Mouse (Mus musculus) erythroid progenitor cell, adult 5-6 weeks (primary cell): ENCODE measurements at regions not wholly inside any gene's neighbourhood (a gene's known extent, or its start where the extent isn't known, plus 50 kb on each side); places are given as distances from the start of the nearest gene placed in this dataset.

Experiments
- ATAC-seq: replicated peaks from 2 replicates; pipeline ENCODE4 v1.8.0; 2016; ENCODE audit warnings: moderate number of reproducible peaks, mild to moderate bottlenecking, moderate TSS enrichment, inconsistent platforms; ENCODE audit not compliant: poor library complexity, low FRiP score, severe bottlenecking

DNA sequence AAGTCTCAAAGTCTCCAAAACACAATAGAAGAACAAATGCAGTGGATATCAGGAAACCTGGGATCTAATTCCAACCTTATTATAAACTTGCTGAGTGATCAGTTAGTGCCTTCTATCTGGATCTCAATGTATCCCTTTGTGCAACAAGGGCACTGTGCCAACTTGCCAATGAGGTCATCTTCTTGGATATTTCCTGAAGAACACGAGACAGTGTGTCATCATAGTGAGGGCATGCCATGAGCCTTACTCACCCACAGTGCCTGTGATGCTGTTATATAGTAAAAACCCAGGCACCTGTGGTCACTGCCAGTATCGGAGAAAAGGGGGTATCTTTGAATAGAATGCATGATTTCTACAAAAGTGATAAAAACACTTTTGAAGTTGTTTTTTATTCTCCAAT lies 60.2 kb upstream of the Cd34 start:
- ATAC-seq, result no peak

DNA sequence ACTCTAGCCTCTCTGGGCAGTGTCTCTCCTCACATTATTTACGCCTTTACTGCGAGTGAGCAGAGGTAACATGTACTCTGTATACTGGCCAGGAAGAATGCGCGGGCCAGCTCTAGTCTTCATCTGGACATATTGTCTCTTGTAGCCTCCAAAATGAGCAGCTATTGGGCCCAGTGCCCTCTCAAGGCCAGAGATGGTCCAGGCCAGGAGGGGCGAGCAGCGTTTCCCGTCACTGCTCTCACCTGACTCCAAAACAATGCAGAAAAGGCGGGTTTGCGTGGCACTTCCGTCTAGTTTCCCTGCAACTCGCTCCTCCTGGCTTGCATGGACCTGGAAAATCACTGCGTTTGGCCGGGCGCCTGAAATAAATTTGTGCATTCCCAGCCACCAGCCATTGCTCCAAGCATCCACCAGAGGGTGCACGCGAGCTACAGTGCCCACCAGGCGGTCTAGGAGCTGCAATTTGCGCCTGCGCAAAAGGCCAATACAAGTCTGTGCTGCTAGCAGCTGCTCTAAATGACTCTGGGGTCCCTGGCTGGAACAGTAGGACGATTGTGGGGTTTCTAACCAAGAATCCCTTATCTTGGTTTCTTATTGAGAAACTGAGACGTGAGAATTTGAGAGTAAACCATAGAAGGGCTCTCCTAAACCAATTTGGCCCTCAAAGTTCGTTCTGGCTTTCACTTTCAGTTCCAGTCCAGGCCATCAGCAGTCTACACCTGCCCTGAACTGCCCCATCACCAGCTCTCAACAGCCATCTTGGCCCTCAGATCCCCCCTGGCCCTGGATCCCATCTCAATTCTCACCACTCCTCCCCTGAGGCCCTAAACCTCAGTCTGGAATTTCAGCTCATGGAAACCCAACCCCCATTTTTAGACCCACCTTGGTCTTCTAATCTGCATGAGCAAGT lies 59.0 kb upstream of the Cd34 start:
- ATAC-seq, result peak; percentile 96

DNA sequence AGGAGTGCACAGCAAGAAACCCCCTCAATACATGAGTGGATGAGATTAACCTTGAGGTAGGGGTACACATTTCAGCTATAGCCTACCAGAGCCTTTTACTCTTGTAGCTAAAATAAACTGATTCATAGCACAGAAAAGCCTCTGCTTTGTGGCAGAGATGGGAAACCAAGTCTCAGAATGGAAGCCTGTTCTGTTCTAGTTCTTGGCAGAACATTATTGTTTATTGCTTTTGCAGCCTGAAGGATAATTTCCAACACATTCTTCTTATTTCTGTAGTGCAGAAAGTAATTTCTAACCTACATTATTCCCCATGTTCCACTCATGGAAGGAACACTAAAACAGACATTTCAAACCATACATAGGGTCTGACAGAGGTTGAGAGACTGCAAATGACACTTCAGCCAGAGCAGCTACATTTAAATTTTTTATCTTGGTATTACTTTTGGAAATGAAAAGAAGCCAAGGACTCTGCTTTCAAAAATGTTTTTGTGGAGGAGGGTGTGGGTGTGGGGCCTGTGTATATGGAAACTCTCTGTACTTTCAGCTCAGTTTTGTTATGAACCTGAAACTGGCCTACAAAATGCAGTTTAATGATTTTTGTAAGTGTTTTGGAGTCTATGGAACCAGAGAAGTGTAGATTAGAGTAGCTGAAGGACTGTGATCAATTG lies 56.9 kb upstream of the Cd34 start:
- no peak for ATAC-seq

GRCm38 (mm10) chr1:194885071-194885686 lies 53.4 kb upstream of the Cd34 start:
- ATAC-seq, result 0 out of 2 replicates have a peak, but pooled peaks have one; percentile 20

DNA sequence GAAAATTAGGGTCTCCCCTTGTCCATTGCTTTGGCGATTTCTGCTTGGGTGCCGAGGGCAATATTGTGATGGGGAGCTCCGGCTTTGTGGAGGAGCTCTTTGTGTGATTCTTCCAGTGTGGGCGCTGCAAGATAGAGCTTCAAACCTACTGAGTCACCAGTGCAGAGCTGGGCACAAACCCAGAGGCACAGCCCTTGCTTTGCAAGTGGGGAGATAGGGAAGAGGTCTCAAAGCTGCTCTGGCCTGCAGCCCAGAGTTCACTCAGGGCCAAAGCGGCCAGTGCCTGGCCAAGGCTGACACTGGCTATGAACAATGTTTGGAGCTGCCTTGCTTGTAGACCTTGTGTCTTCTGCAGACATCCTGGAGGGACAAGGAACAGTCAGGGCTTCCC lies 52.9 kb upstream of the Cd34 start:
- 0 out of 2 replicates have a peak, but pooled peaks have one; percentile 26 for ATAC-seq
